Mouse (Mus musculus): ENCODE measurements around the gene Vmn1r228.

The Vmn1r228 gene

GRCm38 (mm10) chr17:20786057-20786456, at the start of gene Vmn1r228:
Gene Vmn1r228, minus strand, starts transcription at chr17:20786157.
- DNase-seq (ENCODE audit: low read depth, low spot score), result no peak

GRCm38 (mm10) chr17:20811255-20811654, 25.3 kb upstream of the Vmn1r228 start, which contains the start of gene Vmn1r229:
Gene Vmn1r229, plus strand, starts transcription at chr17:20811555.
- no peak for DNase-seq (ENCODE audit: low read depth, low spot score)

- no peak for DNase-seq (ENCODE audit: low read depth, low spot score)
Observed at GRCm38 (mm10) chr17:20729543-20729942, 56.4 kb downstream of the Vmn1r228 start, which contains the start of gene Vmn1r227. Gene Vmn1r227, plus strand, starts transcription at chr17:20729843.

Measured in embryo, embryonic 11.5 days (tissue).